Mouse (Mus musculus) lung, postnatal 0 days (tissue): ENCODE data around the gene Nisch.

ENCODE experiments used
- CTCF ChIP-seq: IDR thresholded peaks from 2 replicates; pipeline ENCODE4 v1.5.1; 2016; ENCODE audit warnings: antibody characterized with exemption, mild to moderate bottlenecking
- EP300 ChIP-seq: IDR thresholded peaks from 2 replicates; pipeline ENCODE4 v1.6.1; 2016; ENCODE audit warnings: antibody characterized with exemption, mild to moderate bottlenecking, control low read depth

GRCm38 (mm10) chr14:31145694-31146093 lies 71.1 kb downstream of the Nisch start:
- TF ChIP-seq CTCF (no peak), EP300 (no peak)
